Mouse (Mus musculus): Measurements from ENCODE around the gene Smad3.

DNA sequence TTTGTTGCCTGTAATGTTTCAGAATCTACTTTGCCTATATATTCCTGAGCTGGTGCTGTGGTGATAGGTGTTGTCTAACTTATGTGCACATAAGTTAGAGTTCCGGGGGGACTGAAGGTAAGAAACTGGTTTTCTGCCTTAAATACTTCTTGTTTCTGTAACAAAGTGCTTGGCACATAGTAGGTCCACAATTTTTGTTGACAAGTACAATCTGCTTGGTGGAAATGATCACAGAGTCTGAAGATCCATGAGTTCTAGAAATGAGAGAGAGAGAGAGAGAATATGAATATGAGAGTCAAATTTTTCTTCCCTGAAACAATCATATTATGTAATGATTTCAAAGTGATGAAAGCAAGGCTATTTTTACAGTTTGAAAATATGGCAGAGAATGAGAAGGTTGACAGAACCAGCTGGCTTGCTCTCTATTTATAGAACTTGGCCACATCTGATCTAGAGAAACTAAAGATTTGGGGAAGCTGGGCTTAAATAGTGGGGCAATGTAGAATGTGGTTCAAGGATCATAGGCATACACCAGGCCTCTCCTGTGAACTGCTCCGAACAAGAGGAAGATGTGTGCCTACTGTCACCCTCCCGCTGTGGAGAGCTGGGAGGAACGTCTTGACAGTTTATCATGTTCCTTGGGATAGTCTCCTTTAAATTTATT is 115.7 kb downstream of the Smad3 start:
- TF ChIP-seq POLR2A (IDR thresholded peaks at IDR 0.05; ENCODE audit: borderline replicate concordance, control insufficient read depth, low read depth, low read length) (no peak), CTCF (IDR thresholded peaks at IDR 0.05; ENCODE audit: control insufficient read depth, insufficient read depth, low read length) (no peak)

All from bone marrow, adult 2 months (tissue).